Mouse (Mus musculus) E14TG2a.4 (cell line): ENCODE measurements around the gene Fam189a2.
A peak's percentile ranks its signal among the peaks of the same experiment; 100 is the strongest.

ENCODE experiments used
- H3K27me3 ChIP-seq: 2 replicates; pipeline ENCODE4 v1.6.1; 2014; ENCODE audit warnings: low read length, control low read depth; ENCODE audit not compliant: insufficient read depth
- H3K36me3 ChIP-seq: 2 replicates; pipeline ENCODE4 v1.6.1; 2014; ENCODE audit warnings: low read length, control low read depth; ENCODE audit not compliant: insufficient read depth
- H3K4me1 ChIP-seq: replicated peaks from 2 replicates; pipeline ENCODE4 v1.6.1; 2014; ENCODE audit warnings: low read depth, low read length, control low read depth
- H3K4me3 ChIP-seq: replicated peaks from 2 replicates; pipeline ENCODE4 v1.5.1; 2014; ENCODE audit warnings: mild to moderate bottlenecking, low read length
- H3K9me3 ChIP-seq: 2 replicates; pipeline ENCODE4 v1.6.1; 2014; ENCODE audit warnings: low read length, control low read depth
- CTCF ChIP-seq: conservative IDR thresholded peaks from 2 replicates; pipeline ENCODE4 v1.5.1; 2014; ENCODE audit warnings: low read length
- NANOG ChIP-seq: IDR thresholded peaks from 2 replicates; pipeline ENCODE4 v1.6.1; 2014; ENCODE audit warnings: borderline replicate concordance, low read length, mixed read lengths
- POU5F1 ChIP-seq: IDR thresholded peaks from 2 replicates; pipeline ENCODE4 v1.6.1; 2014; ENCODE audit warnings: low read length, borderline replicate concordance

Fam189a2 gene

GRCm38 (mm10) chr19:23947871-23948270 is 82.9 kb downstream of the Fam189a2 start:
- no peak for TF ChIP-seq CTCF
- no peak for TF ChIP-seq NANOG
- no peak for TF ChIP-seq POU5F1
- Histone ChIP-seq H3K27me3 (peaks cover 5% of the 10 kb centered on the region; the same call in 1 of the 2 replicates), H3K4me1 (peaks cover 41% of the 10 kb centered on the region), H3K36me3 (0 out of 2 replicates have a peak, but pooled peaks cover 6% of the 10 kb centered on the region), H3K9me3 (no peaks in the 10 kb centered on the region; the same call in 1 of the 2 replicates), H3K4me3 (peak overlapping the region; percentile 60)

- TF ChIP-seq POU5F1 (no peak), NANOG (no peak), CTCF (no peak)
- Histone ChIP-seq H3K36me3 (0 out of 2 replicates have a peak, but pooled peaks cover 8% of the 10 kb centered on the region), H3K4me1 (peaks cover 42% of the 10 kb centered on the region), H3K9me3 (no peaks in the 10 kb centered on the region; the same call in 1 of the 2 replicates), H3K27me3 (peaks cover 5% of the 10 kb centered on the region; the same call in 1 of the 2 replicates), H3K4me3 (no peak overlapping the region)
These were observed 84.1 kb downstream of the Fam189a2 start for GRCm38 (mm10) chr19:23946751-23947150.

GRCm38 (mm10) chr19:23946026-23946685 is 84.7 kb downstream of the Fam189a2 start:
- Histone ChIP-seq H3K4me3 (no peak overlapping the region), H3K36me3 (0 out of 2 replicates have a peak, but pooled peaks cover 8% of the 10 kb centered on the region), H3K27me3 (peaks cover 5% of the 10 kb centered on the region; the same call in 1 of the 2 replicates), H3K4me1 (peaks cover 48% of the 10 kb centered on the region), H3K9me3 (no peaks in the 10 kb centered on the region; the same call in 1 of the 2 replicates)
- TF ChIP-seq CTCF = no peak
- TF ChIP-seq NANOG = no peak
- TF ChIP-seq POU5F1 = no peak

- 0 out of 2 replicates have a peak, but pooled peaks cover 8% of the 10 kb centered on the region for H3K36me3 ChIP-seq
- TF ChIP-seq POU5F1 (no peak), NANOG (no peak), CTCF (no peak)
- H3K27me3 ChIP-seq = peaks cover 5% of the 10 kb centered on the region; the same call in 1 of the 2 replicates
- peaks cover 44% of the 10 kb centered on the region for H3K4me1 ChIP-seq
- no peaks in the 10 kb centered on the region for H3K9me3 ChIP-seq
- no peak overlapping the region for H3K4me3 ChIP-seq
These were observed 87.9 kb downstream of the Fam189a2 start for GRCm38 (mm10) chr19:23942886-23943285.

GRCm38 (mm10) chr19:23941422-23941949 is 89.3 kb downstream of the Fam189a2 start:
- 0 out of 2 replicates have a peak, but pooled peaks cover 8% of the 10 kb centered on the region for H3K36me3 ChIP-seq
- H3K4me3 ChIP-seq = no peak overlapping the region
- H3K27me3 ChIP-seq = peaks cover 3% of the 10 kb centered on the region; the same call in 1 of the 2 replicates
- no peaks in the 10 kb centered on the region for H3K9me3 ChIP-seq
- TF ChIP-seq NANOG (no peak), POU5F1 (no peak), CTCF (no peak)
- H3K4me1 ChIP-seq = peaks cover 31% of the 10 kb centered on the region

- Histone ChIP-seq H3K9me3 (peaks cover 14% of the 10 kb centered on the region), H3K4me1 (no peaks in the 10 kb centered on the region), H3K36me3 (no peaks in the 10 kb centered on the region), H3K4me3 (no peak overlapping the region), H3K27me3 (no peaks in the 10 kb centered on the region)
- TF ChIP-seq POU5F1 (no peak), NANOG (no peak), CTCF (no peak)
These were observed 100.0 kb downstream of the Fam189a2 start for GRCm38 (mm10) chr19:23930826-23931225.

- no peak for TF ChIP-seq NANOG
- TF ChIP-seq CTCF = no peak
- Histone ChIP-seq H3K36me3 (no peaks in the 10 kb centered on the region), H3K27me3 (no peaks in the 10 kb centered on the region), H3K9me3 (no peaks in the 10 kb centered on the region), H3K4me3 (no peak overlapping the region), H3K4me1 (no peaks in the 10 kb centered on the region)
These were observed 105.3 kb downstream of the Fam189a2 start for GRCm38 (mm10) chr19:23925541-23925940.

- TF ChIP-seq NANOG (no peak), CTCF (no peak), POU5F1 (no peak)
- no peak overlapping the region for H3K4me3 ChIP-seq
- H3K36me3 ChIP-seq = no peaks in the 10 kb centered on the region
- H3K27me3 ChIP-seq = 0 out of 2 replicates have a peak, but pooled peaks cover 2% of the 10 kb centered on the region
- no peaks in the 10 kb centered on the region for H3K9me3 ChIP-seq
- no peaks in the 10 kb centered on the region for H3K4me1 ChIP-seq
These were observed 106.0 kb downstream of the Fam189a2 start for GRCm38 (mm10) chr19:23924791-23925190.
